Comparison of ENCODE assay signal across 8 mouse cellular contexts in genomic region chrX:20703741-20704290, GRCm38 (mm10). TPM values are rescaled to one million over a fixed set of nuclear protein-coding genes. Genes with fewer than 3 reads are reported as not detected.
DNase-seq lines count a peak whose midpoint lies in the region; ATAC-seq and TF ChIP-seq lines count a peak whose summit lies in the region.

Gene Usp11 (plus strand): TSS chrX:20703906.

- no peaks in the 10 kb centered on the region for H3K27me3 ChIP-seq in hindbrain, embryonic 10.5 days (ENCODE audit: insufficient read depth, poor library complexity, severe bottlenecking)
- H3K27me3 ChIP-seq in small intestine, adult 2 months (ENCODE audit: control insufficient read depth, insufficient read depth, low read length) = no peaks in the 10 kb centered on the region

- WGBS in hindbrain, embryonic 10.5 days = 21% methylated on average over 32 of the region's 32 CpGs
- 15% methylated on average over 32 of the region's 32 CpGs for WGBS in small intestine, adult 2 months

- TF ChIP-seq POLR2A in embryonic fibroblast, embryonic 13.5 days (IDR thresholded peaks at IDR 0.05; ENCODE audit: low read depth, low read length) = peak; percentile 51
- TF ChIP-seq POLR2A in small intestine, adult 2 months (IDR thresholded peaks at IDR 0.05; ENCODE audit: low read depth, low read length) = no peak

- no peak for DNase-seq in cerebellum, adult 11-12 months
- peak; percentile 34 for DNase-seq in adrenal gland, postnatal 10 days
- peak; percentile 74 for DNase-seq in hindbrain, embryonic 10.5 days (ENCODE audit: low spot score)
- DNase-seq in left cerebral cortex, adult 18-20 months (ENCODE audit: low spot score in 2 of 2) = peak; percentile 9 to 36

- H3K36me3 ChIP-seq in hindbrain, embryonic 10.5 days = peaks cover 15% of the 10 kb centered on the region
- H3K36me3 ChIP-seq in small intestine, adult 2 months (ENCODE audit: control insufficient read depth, insufficient read depth, low read length) = peaks cover 3% of the 10 kb centered on the region

- H3K4me1 ChIP-seq in embryonic fibroblast, embryonic 13.5 days (ENCODE audit: control insufficient read depth, insufficient read depth, low read length) = no peaks in the 10 kb centered on the region
- H3K4me1 ChIP-seq in hindbrain, embryonic 10.5 days (replicated peaks) = no peaks in the 10 kb centered on the region
- no peaks in the 10 kb centered on the region for H3K4me1 ChIP-seq in small intestine, adult 2 months (ENCODE audit: control insufficient read depth, insufficient read depth, insufficient read length, low read length)

- peak; percentile 47; the same call in 1 of the 2 replicates for ATAC-seq in cerebellum, adult (ENCODE audit: insufficient number of reproducible peaks, low FRiP score, low TSS enrichment)
- peak; percentile 35 for ATAC-seq in megakaryocyte progenitor cell, adult 5-6 weeks (replicated peaks; ENCODE audit: poor library complexity)

- TF ChIP-seq CTCF in embryonic fibroblast, embryonic 13.5 days (IDR thresholded peaks at IDR 0.05; ENCODE audit: borderline replicate concordance, insufficient read depth, low read length) = no peak
- TF ChIP-seq CTCF in small intestine, adult 2 months (IDR thresholded peaks at IDR 0.05; ENCODE audit: extremely low read depth, insufficient read length, insufficient replicate concordance, low read depth, low read length) = no peak

- H3K27ac ChIP-seq in embryonic fibroblast, embryonic 13.5 days (ENCODE audit: insufficient read depth, low read length) = peak within 1 kb of the TSS; percentile 83
- peak within 1 kb of the TSS; percentile 90 for H3K27ac ChIP-seq in hindbrain, embryonic 10.5 days
- peak within 1 kb of the TSS; percentile 68 for H3K27ac ChIP-seq in small intestine, adult 2 months (ENCODE audit: insufficient read depth, low read depth, low read length)

- peak within 1 kb of the TSS; percentile 58 for H3K4me3 ChIP-seq in embryonic fibroblast, embryonic 13.5 days (ENCODE audit: insufficient read depth, low read length)
- peak within 1 kb of the TSS; percentile 68 for H3K4me3 ChIP-seq in hindbrain, embryonic 10.5 days
- H3K4me3 ChIP-seq in small intestine, adult 2 months (ENCODE audit: low read depth, low read length) = peak within 1 kb of the TSS; percentile 67

- H3K9me3 ChIP-seq in hindbrain, embryonic 10.5 days = 0 out of 2 replicates have a peak, but pooled peaks cover 2% of the 10 kb centered on the region

RNA-seq across cellular contexts. Expression of gene Usp11, which starts in this region (rescaled TPM):
- 10 to 100 TPM; 18.9 to 28.3 TPM for total RNA-seq in adrenal gland, postnatal 10 days (2021)
- 13.1 and 22.9 TPM in 2 replicates for polyA plus RNA-seq in embryonic fibroblast, embryonic 13.5 days (2011; ENCODE audit: insufficient read length, low read depth, missing spikeins)
- 68.4 and 76.7 TPM in 2 replicates for polyA plus RNA-seq in hindbrain, embryonic 10.5 days (2016; fragmentation: Nextera tagmentation; extraction: Ambion mirVana)
- total RNA-seq in left cerebral cortex, adult 18-20 months (2021) = 100 to 1,000 TPM; 109 to 123 TPM
- total RNA-seq in megakaryocyte progenitor cell, adult 5-6 weeks (2015) = 30.6 and 32.5 TPM in 2 replicates
- total RNA-seq in megakaryocyte progenitor cell, adult 5-6 weeks (2017) = 32.2 and 36.7 TPM in 2 replicates
- polyA plus RNA-seq in small intestine, adult 2 months (2012; rRNA removed) = 1.6 and 3.3 TPM in 2 replicates
